Mouse (Mus musculus) limb, embryonic 12.5 days (tissue): Measurements from ENCODE around the gene Klhl21. TPM values are rescaled to one million over a fixed set of nuclear protein-coding genes. Genes with fewer than 3 reads are reported as not detected.
"Not testable (repeated sequence)": the region's sequence is repeated elsewhere in the genome, so short reads cannot be mapped to it uniquely, and the experiment has no call there.

ENCODE experiments used
- ATAC-seq: fragments of 200-750 bp; cut with Nextera tagmentation; 2 replicates; pipeline ENCODE4 v1.8.0; 2017; ENCODE audit warnings: low read depth, moderate TSS enrichment; ENCODE audit not compliant: insufficient number of reproducible peaks, insufficient read depth, low FRiP score, low TSS enrichment
- H3K27ac ChIP-seq: fragments of 300-500 bp; sonication (generic); 2 replicates; pipeline ENCODE4 v1.5.1; 2016; ENCODE audit warnings: mild to moderate bottlenecking, moderate library complexity
- H3K27me3 ChIP-seq: fragments of 300-500 bp; sonication (generic); 2 replicates; pipeline ENCODE4 v1.6.1; 2016; ENCODE audit warnings: mild to moderate bottlenecking, moderate library complexity
- H3K36me3 ChIP-seq: fragments of 300-500 bp; sonication (generic); 2 replicates; pipeline ENCODE4 v1.6.1; 2016; ENCODE audit warnings: mild to moderate bottlenecking, moderate library complexity
- H3K4me1 ChIP-seq: fragments of 300-500 bp; sonication (generic); replicated peaks from 2 replicates; pipeline ENCODE4 v1.6.1; 2016
- H3K4me2 ChIP-seq: fragments of 300-500 bp; sonication (generic); 2 replicates; pipeline ENCODE4 v1.6.1; 2016; ENCODE audit warnings: mild to moderate bottlenecking, moderate library complexity
- H3K4me3 ChIP-seq: fragments of 300-500 bp; sonication (generic); replicated peaks from 2 replicates; pipeline ENCODE4 v1.5.1; 2016; ENCODE audit warnings: mild to moderate bottlenecking
- H3K9ac ChIP-seq: fragments of 300-500 bp; sonication (generic); replicated peaks from 2 replicates; pipeline ENCODE4 v1.6.1; 2016; ENCODE audit warnings: mild to moderate bottlenecking, moderate library complexity
- H3K9me3 ChIP-seq: fragments of 300-500 bp; sonication (generic); 2 replicates; pipeline ENCODE4 v1.6.1; 2016; ENCODE audit warnings: mild to moderate bottlenecking, moderate library complexity
- WGBS: fragments of 180-500 bp; shearing (Covaris S2); methylation state at CpG from one replicate; pipeline ENCODE4 v1.1.7; 2016; 5-methylcytosine and 5-hydroxymethylcytosine counted together
- polyA plus RNA-seq: library from polyadenylated mRNA; unstranded; fragments of >200 nt; fragmentation: Nextera tagmentation; extraction: Ambion mirVana; gene quantifications from 2 replicates; pipeline ENCODE4 v1.2.1, GENCODE M21; 2016

Gene Klhl21
- polyA plus RNA-seq, 1 experiment from 2014 or later: 16.9 TPM

DNA sequence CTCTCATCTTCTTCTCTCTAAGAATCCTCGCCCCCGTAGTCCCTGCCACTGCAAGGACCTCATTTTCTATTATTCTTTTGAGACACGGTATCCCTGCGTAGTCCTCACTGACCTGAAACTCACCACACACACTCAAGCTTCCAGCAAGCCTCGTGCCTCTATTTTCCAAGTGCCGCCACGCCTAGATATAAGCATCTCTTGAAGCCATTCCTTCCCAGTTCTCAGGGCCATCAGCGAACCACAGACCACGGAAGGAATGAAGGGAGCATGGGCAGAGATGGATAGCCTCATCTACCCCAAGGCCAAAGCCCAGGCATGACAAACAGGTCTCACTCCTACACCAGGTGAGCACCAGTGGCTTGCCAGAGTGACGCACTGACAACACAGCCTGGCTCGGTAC is 15.9 kb downstream of the Klhl21 start:
- Histone ChIP-seq H3K4me3 (no peak overlapping the region), H3K27ac (no peak overlapping the region), H3K4me1 (peaks cover 39% of the 10 kb centered on the region), H3K9ac (0 out of 2 replicates have a peak overlapping the region, but pooled peaks have one; percentile 23), H3K27me3 (no peaks in the 10 kb centered on the region), H3K4me2 (peak overlapping the region; percentile 97; the same call in 1 of the 2 replicates), H3K9me3 (no peaks in the 10 kb centered on the region), H3K36me3 (peaks cover 65% of the 10 kb centered on the region)
- ATAC-seq: no peak
- 91% methylated on average over 11 of the region's 11 CpGs for WGBS

DNA sequence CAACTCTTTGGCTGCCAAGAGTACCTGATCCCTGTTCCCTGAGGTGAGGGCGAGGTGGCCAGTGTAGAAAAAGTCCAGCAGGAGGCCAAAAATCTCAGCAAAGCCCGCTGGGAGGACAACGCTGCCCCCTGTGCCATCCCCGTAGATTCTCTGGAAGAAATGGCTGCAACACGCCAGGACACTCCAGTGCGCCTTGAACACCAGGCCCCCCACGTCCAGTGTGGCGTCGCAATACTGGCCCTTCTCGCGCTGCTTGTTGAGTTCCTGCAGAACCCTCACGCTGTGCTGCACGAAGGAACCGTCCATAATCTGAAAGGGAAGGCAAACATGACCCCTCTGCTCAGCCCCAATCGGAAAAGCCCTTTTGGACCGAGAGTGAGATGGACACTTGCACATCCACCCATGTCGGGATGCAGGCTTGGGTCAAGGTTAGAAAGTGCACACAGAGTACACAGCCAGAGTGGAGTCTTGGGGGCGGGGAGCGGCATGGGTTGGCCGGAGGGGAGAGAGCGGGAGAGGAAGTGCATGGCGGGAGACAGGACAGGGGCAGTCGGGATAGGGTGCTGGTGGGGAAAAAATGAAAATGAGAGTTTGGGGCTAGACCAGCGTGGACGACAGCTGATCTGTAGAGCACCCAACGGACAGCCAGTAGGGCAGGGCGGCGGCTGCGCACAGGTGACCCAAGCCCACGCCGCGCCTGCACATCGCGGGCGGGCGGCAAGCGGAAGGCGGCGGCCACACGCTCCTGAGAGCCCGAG is 18.3 kb downstream of the Klhl21 start:
- WGBS: 3% methylated on average over 41 of the region's 41 CpGs
- peak; percentile 62 for ATAC-seq
- peaks cover 39% of the 10 kb centered on the region for H3K4me1 ChIP-seq
- peak overlapping the region; percentile 74 for H3K9ac ChIP-seq
- H3K27me3 ChIP-seq: no peaks in the 10 kb centered on the region
- peak overlapping the region; percentile 97 for H3K4me2 ChIP-seq
- peak overlapping the region; percentile 71 for H3K27ac ChIP-seq
- H3K4me3 ChIP-seq: peak overlapping the region; percentile 80
- H3K36me3 ChIP-seq: peaks cover 41% of the 10 kb centered on the region
- H3K9me3 ChIP-seq: no peaks in the 10 kb centered on the region

DNA sequence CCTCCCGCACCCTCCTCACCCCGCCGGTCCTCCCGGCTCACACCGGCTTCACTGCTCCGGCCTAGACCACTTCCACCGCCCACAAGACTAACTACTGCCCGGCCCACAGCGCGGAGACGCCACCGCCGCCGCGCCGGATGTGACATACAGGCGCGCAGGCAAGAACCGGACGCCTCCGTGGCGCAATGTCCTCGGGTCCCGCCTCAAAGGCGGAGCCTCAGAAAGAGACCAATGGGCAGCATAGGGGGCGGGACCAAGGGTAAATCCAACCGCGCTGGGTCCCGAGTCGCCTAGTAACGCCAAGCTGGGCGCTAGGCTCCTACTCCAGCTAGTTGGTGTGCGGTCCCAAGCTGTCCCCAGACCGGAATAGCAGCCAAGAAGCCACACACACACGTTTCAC is 18.9 kb downstream of the Klhl21 start, which contains the start of gene Zbtb48:
Gene Zbtb48 (minus strand): TSS at position 148 of the 400 bp plus-strand sequence.
- Histone ChIP-seq H3K27me3 (peaks cover 3% of the 10 kb centered on the region; the same call in 1 of the 2 replicates), H3K4me2 (peak within 1 kb of the TSS; percentile 97), H3K36me3 (peaks cover 35% of the 10 kb centered on the region), H3K27ac (peak within 1 kb of the TSS; percentile 71), H3K9me3 (no peaks in the 10 kb centered on the region), H3K9ac (peak within 1 kb of the TSS; percentile 74), H3K4me1 (peaks cover 39% of the 10 kb centered on the region), H3K4me3 (peak within 1 kb of the TSS; percentile 80)
- ATAC-seq: peak; percentile 92
- 0% methylated on average over 35 of the region's 35 CpGs for WGBS

DNA sequence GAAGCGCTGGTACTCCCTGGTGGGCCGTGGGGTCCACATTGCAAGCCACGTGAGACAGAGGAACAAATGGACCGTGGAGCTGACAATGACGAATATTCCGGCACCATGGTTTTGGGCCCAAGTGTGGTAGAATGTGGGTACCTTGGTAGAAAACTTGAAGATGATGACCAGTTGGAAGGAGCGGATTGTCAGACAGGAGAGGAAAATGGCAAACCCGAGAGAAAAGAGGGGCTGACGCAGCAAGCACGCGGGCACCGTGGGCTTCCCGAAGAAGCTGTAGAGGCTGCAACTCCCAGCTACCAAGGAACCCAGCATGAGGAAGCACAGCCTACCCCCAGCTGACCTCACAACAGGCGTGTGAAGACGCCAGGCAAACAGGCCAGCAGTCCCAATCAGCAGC is 19.9 kb downstream of the Klhl21 start:
- Histone ChIP-seq H3K36me3 (peaks cover 26% of the 10 kb centered on the region), H3K9me3 (no peaks in the 10 kb centered on the region), H3K4me3 (peak overlapping the region; percentile 80), H3K9ac (peak overlapping the region; percentile 52), H3K4me2 (peak overlapping the region; percentile 97), H3K27me3 (peaks cover 7% of the 10 kb centered on the region; the same call in 1 of the 2 replicates), H3K4me1 (peaks cover 39% of the 10 kb centered on the region), H3K27ac (no peak overlapping the region)
- ATAC-seq: no peak
- 60% methylated on average over 15 of the region's 15 CpGs for WGBS

DNA sequence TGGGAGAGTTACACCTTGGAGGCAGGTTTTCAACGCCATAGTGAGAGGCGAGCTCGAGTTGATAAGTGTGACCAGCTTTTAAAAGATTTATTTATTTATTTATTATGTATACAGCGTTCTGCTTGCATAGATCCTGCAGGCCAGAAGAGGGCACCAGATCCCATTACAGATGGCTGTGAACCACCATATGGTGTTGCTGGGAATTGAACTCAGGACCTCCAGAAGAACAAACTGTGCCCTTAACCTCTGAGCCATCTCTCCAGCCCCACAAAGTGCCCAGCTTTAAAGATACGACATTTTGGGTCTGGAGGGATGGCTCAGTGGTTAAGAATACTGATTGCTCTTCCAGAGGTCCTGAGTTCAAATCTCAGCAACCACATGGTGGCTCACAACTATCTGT is 20.5 kb downstream of the Klhl21 start:
- Histone ChIP-seq H3K4me1 (peaks cover 39% of the 10 kb centered on the region), H3K4me2 (no peak overlapping the region), H3K9me3 (no peaks in the 10 kb centered on the region), H3K27ac (no peak overlapping the region), H3K4me3 (no peak overlapping the region), H3K36me3 (peaks cover 20% of the 10 kb centered on the region), H3K27me3 (peaks cover 7% of the 10 kb centered on the region; the same call in 1 of the 2 replicates), H3K9ac (no peak overlapping the region)
- no peak for ATAC-seq
- 48% methylated on average over 5 of the region's 5 CpGs for WGBS

DNA sequence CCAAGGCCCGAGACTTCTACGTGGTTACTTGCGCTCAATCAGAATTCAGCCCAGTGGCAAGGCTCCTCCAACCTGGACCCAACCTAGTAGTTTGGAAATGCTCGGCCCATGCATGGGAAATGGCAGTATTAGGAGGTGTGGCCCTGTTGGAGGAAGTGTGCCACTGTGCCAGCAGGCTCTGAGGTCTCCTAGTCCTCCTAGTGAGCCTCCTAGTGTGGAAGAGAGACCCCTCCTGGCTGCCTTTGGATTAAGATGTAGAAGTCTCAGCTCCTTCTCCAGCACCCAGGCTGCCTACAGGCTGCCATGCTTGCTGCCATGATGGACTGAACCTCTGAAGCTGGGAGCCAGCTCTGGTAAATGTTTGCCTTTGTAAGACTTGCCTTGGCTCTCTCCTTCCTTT is 21.4 kb downstream of the Klhl21 start:
- Histone ChIP-seq H3K9me3 (no peaks in the 10 kb centered on the region), H3K4me1 (peaks cover 31% of the 10 kb centered on the region), H3K4me3 (no peak overlapping the region), H3K4me2 (no peak overlapping the region), H3K36me3 (peaks cover 10% of the 10 kb centered on the region), H3K27me3 (peaks cover 7% of the 10 kb centered on the region; the same call in 1 of the 2 replicates), H3K9ac (no peak overlapping the region; the same call in 1 of the 2 replicates), H3K27ac (no peak overlapping the region)
- ATAC-seq: no peak
- WGBS: 77% methylated on average over 4 of the region's 4 CpGs

DNA sequence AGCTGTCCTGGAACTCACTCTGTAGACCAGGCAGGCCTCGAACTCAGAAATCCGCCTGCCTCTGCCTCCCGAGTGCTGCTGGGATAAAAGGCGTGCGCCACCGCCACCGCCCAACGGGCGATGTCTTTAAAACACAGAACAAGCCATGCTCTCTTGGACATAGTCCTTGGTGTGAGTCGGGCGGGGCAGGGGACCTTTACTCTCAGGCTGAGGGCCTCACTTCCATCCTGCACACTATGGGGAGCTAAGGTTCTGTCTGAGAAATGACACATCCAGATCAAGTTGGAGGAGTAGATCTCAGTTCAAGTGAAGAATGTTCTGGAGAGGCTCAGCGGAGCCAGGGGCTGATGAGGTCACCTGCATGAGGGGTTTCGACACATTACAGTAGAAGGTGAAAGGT is 24.3 kb downstream of the Klhl21 start:
- Histone ChIP-seq H3K9me3 (no peaks in the 10 kb centered on the region), H3K4me2 (no peak overlapping the region), H3K36me3 (no peaks in the 10 kb centered on the region), H3K27me3 (peaks cover 7% of the 10 kb centered on the region; the same call in 1 of the 2 replicates), H3K4me1 (peaks cover 10% of the 10 kb centered on the region), H3K27ac (no peak overlapping the region), H3K4me3 (no peak overlapping the region), H3K9ac (no peak overlapping the region)
- 89% methylated on average over 13 of the region's 13 CpGs for WGBS
- ATAC-seq: no peak

DNA sequence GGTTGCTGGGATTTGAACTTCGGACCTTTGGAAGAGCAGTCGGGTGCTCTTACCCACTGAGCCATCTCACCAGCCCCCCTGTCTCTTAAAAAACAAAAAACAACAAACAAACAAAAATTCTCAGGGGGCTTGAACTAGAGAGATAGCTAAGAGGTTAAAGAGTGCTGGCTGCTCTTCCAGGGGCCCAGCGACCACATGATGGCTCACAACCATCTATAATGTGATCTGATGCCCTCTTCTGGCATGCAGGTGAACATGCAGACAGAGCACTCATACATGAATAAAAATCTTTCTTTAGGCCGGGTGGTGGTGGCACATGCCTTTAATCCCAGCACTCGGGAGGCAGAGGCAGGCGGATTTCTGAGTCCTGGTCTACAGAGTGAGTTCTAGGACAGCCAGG is 27.9 kb downstream of the Klhl21 start:
- 91% methylated on average over 6 of the region's 6 CpGs for WGBS
- not testable (repeated sequence) for H3K9ac ChIP-seq, H3K9me3 ChIP-seq, H3K27ac ChIP-seq, ATAC-seq, H3K4me3 ChIP-seq, H3K27me3 ChIP-seq, H3K36me3 ChIP-seq, H3K4me2 ChIP-seq
- H3K4me1 ChIP-seq: peaks cover 13% of the 10 kb centered on the region

DNA sequence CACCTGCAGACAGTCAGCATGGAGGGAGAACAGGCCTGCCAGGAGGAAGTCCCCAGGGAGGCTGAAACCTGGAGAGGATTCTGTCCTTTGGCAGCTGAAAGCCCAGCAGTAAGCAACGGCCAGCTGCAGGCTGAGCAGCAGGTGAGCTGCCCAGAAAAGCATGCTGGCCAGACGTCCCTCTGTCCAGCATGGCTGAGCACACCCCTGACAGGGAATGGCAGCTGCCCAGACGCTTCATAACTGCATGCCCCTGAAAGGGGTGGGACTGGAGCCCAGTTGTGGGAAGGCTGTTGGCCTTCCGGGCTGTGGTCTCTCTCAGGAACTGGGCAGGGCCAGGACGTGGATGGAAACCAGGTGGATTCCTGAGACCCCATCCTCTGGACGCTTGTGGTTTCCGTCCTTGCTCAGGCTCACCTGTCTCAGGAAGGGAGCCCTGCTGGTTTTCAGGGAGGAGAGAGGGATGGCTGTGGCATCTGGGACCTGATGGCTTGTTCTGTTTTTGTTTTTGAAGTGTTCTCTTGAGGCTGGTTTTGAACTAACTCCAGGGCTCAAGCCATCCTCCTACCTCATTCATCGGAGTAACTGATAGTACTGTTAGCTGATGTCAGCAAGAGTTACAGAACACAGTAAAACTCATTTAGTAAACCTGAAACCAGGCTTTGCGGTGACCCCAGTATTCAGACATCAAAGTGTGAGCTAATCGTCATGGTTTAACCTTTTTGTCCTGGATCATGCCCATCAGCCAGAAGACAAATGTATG is 29.8 kb downstream of the Klhl21 start, which contains the start of gene Tas1r1:
Gene Tas1r1 (minus strand): TSS at position 344 of the 760 bp plus-strand sequence.
- Histone ChIP-seq H3K4me1 (peaks cover 13% of the 10 kb centered on the region), H3K9ac (peak within 1 kb of the TSS; percentile 88), H3K27me3 (no peaks in the 10 kb centered on the region), H3K27ac (peak within 1 kb of the TSS; percentile 56; the same call in 1 of the 2 replicates), H3K4me3 (peak within 1 kb of the TSS; percentile 100), H3K9me3 (no peaks in the 10 kb centered on the region), H3K36me3 (peaks cover 26% of the 10 kb centered on the region), H3K4me2 (peak within 1 kb of the TSS; percentile 95)
- peak; percentile 56; the same call in 1 of the 2 replicates for ATAC-seq
- WGBS: 45% methylated on average over 10 of the region's 10 CpGs

DNA sequence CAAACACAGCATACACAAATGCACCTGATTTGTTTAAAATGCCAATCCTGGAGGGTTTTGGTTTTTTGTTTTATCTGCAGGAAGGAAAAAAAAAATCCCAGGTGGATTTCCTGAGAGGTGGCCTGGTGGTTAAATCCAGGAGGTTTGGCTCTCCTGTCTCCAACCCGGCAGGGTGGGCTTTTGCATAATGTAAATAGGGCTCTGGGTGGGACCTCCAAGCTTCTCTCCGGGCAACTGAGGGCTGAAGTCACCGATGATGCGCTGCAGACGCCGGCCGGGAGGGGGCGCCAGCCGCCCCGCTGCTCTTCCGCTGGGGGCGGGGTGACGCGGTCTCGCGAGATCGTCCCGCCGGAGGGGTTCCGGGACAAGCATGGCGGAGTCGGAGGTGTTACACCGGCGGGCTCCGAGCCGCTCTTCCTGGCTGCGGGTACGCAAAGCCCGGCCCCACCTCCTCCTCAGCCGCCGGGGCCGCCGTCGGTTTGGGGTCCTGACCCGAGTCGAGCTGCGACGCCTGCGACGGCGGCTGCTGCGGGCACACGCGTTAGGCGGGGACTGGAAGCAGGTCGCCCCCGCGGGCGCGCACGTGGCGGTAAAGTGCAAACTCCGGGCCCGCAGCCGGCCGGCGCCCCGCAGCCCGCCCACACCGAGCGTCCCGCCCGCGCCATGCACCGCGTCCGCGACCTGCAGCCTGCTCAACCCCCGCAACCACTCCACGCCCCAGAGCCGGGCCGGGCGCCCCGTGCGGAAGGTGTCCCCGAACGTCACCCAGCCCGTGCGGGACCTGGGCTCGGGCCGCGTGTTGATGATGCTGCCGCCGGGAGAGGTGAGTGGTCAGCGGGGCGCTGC is 30.6 kb downstream of the Klhl21 start, which contains the start of gene Nol9:
Gene Nol9 (plus strand): TSS at position 337 of the 846 bp plus-strand sequence.
- H3K27me3 ChIP-seq: no peaks in the 10 kb centered on the region
- no peaks in the 10 kb centered on the region for H3K9me3 ChIP-seq
- peak within 1 kb of the TSS; percentile 95 for H3K4me2 ChIP-seq
- peaks cover 13% of the 10 kb centered on the region for H3K4me1 ChIP-seq
- peak within 1 kb of the TSS; percentile 56; the same call in 1 of the 2 replicates for H3K27ac ChIP-seq
- ATAC-seq: peak; percentile 71
- H3K36me3 ChIP-seq: peaks cover 34% of the 10 kb centered on the region
- under 1% methylated on average over 86 of the region's 86 CpGs for WGBS
- H3K9ac ChIP-seq: peak within 1 kb of the TSS; percentile 88
- H3K4me3 ChIP-seq: peak within 1 kb of the TSS; percentile 100
